Mouse (Mus musculus): ENCODE results near the gene Nt5m.
"Not testable (repeated sequence)": the region's sequence is repeated elsewhere in the genome, so short reads cannot be mapped to it uniquely, and the experiment has no call there.

The Nt5m gene

GRCm38 (mm10) chr11:59839008-59839458 is at the start of gene Nt5m:
Gene Nt5m, plus strand, starts transcription at chr11:59839447.
- peak; percentile 95 for DNase-seq (ENCODE audit: low spot score)

GRCm38 (mm10) chr11:59793390-59793789 is 45.9 kb upstream of the Nt5m start:
- no peak for DNase-seq (ENCODE audit: low spot score)

- no peak for DNase-seq (ENCODE audit: low spot score)
Observed at GRCm38 (mm10) chr11:59800412-59800811, 38.8 kb upstream of the Nt5m start.

GRCm38 (mm10) chr11:59801881-59802280 is 37.4 kb upstream of the Nt5m start:
- no peak for DNase-seq (ENCODE audit: low spot score)

GRCm38 (mm10) chr11:59803516-59803915 is 35.7 kb upstream of the Nt5m start:
- DNase-seq (ENCODE audit: low spot score), result no peak

- no peak for DNase-seq (ENCODE audit: low spot score)
Observed at GRCm38 (mm10) chr11:59804409-59805110, 34.7 kb upstream of the Nt5m start.

GRCm38 (mm10) chr11:59805256-59805655 is 34.0 kb upstream of the Nt5m start:
- no peak for DNase-seq (ENCODE audit: low spot score)

GRCm38 (mm10) chr11:59805656-59806055 is 33.6 kb upstream of the Nt5m start:
- no peak for DNase-seq (ENCODE audit: low spot score)

GRCm38 (mm10) chr11:59808170-59808960 is 30.9 kb upstream of the Nt5m start:
- DNase-seq (ENCODE audit: low spot score), result no peak

GRCm38 (mm10) chr11:59809071-59809669 is 30.1 kb upstream of the Nt5m start:
- peak; percentile 11 for DNase-seq (ENCODE audit: low spot score)

GRCm38 (mm10) chr11:59809670-59810474 is 29.4 kb upstream of the Nt5m start, which contains the start of gene Flcn:
Gene Flcn, minus strand, starts transcription at chr11:59810016.
- DNase-seq (ENCODE audit: low spot score), result peak; percentile 87

- no peak for DNase-seq (ENCODE audit: low spot score)
Observed at GRCm38 (mm10) chr11:59810480-59811158, 28.6 kb upstream of the Nt5m start.

- DNase-seq (ENCODE audit: low spot score), result peak; percentile 26
Observed at GRCm38 (mm10) chr11:59811211-59811610, 28.0 kb upstream of the Nt5m start.

- no peak for DNase-seq (ENCODE audit: low spot score)
Observed at GRCm38 (mm10) chr11:59813276-59813675, 26.0 kb upstream of the Nt5m start.

GRCm38 (mm10) chr11:59814311-59814710 is 24.9 kb upstream of the Nt5m start:
- no peak for DNase-seq (ENCODE audit: low spot score)

GRCm38 (mm10) chr11:59814936-59815335 is 24.3 kb upstream of the Nt5m start:
- DNase-seq (ENCODE audit: low spot score), result no peak

- DNase-seq (ENCODE audit: low spot score), result no peak
Observed at GRCm38 (mm10) chr11:59815482-59816065, 23.7 kb upstream of the Nt5m start.

GRCm38 (mm10) chr11:59817916-59818315 is 21.3 kb upstream of the Nt5m start:
- no peak for DNase-seq (ENCODE audit: low spot score)

- no peak for DNase-seq (ENCODE audit: low spot score)
Observed at GRCm38 (mm10) chr11:59821625-59822024, 17.6 kb upstream of the Nt5m start.

- DNase-seq (ENCODE audit: low spot score), result not testable (repeated sequence)
Observed at GRCm38 (mm10) chr11:59837789-59838188, 1.5 kb upstream of the Nt5m start.

GRCm38 (mm10) chr11:59838426-59838825 is 821 bp upstream of the Nt5m start:
- DNase-seq (ENCODE audit: low spot score), result no peak
